Mouse (Mus musculus): Measurements from ENCODE around the gene 4930447C04Rik. TPM values are rescaled to one million over a fixed set of nuclear protein-coding genes. Genes with fewer than 3 reads are reported as not detected.

Gene 4930447C04Rik
- polyA plus RNA-seq, 1 experiment from 2014 or later = 6.7 TPM

GRCm38 (mm10) chr12:72831711-72832432 is 108.7 kb downstream of the 4930447C04Rik start:
- Histone ChIP-seq H3K9me3 (no peaks in the 10 kb centered on the region), H3K27me3 (peaks cover 24% of the 10 kb centered on the region), H3K36me3 (no peaks in the 10 kb centered on the region), H3K9ac (peak overlapping the region; percentile 49), H3K27ac (replicated peaks) (peak overlapping the region; percentile 68), H3K4me2 (peak overlapping the region; percentile 78), H3K4me1 (replicated peaks) (peaks cover 12% of the 10 kb centered on the region), H3K4me3 (peak overlapping the region; percentile 37)
- ATAC-seq (ENCODE audit: low FRiP score, low read depth) = peak; percentile 78
- 6% methylated on average over 42 of the region's 42 CpGs for WGBS

Other genes starting within 250 kb of the 4930447C04Rik start
- gene Ppm1a, start 183.3 kb downstream of the 4930447C04Rik start, polyA plus RNA-seq (2015; fragmentation: Nextera tagmentation; extraction: Ambion mirVana) = 63.0 and 70.9 TPM in 2 replicates
- not detected in 2 replicates for gene Six6, start 882 bp downstream of the 4930447C04Rik start, polyA plus RNA-seq (2015; fragmentation: Nextera tagmentation; extraction: Ambion mirVana)
- gene Six1, start 113.1 kb upstream of the 4930447C04Rik start, polyA plus RNA-seq (2015; fragmentation: Nextera tagmentation; extraction: Ambion mirVana) = 0.65 and 1.5 TPM in 2 replicates
- gene Six4, start 172.7 kb upstream of the 4930447C04Rik start, polyA plus RNA-seq (2015; fragmentation: Nextera tagmentation; extraction: Ambion mirVana) = 0.43 and 0.47 TPM in 2 replicates
- 15.9 and 16.4 TPM in 2 replicates for gene Mnat1, start 182.9 kb upstream of the 4930447C04Rik start, polyA plus RNA-seq (2015; fragmentation: Nextera tagmentation; extraction: Ambion mirVana)